Mouse (Mus musculus) layer of hippocampus, adult 2 months (tissue): ENCODE measurements at regions not wholly inside any gene's neighbourhood (a gene's known extent, or its start where the extent isn't known, plus 50 kb on each side); places are given as distances from the start of the nearest gene placed in this dataset.
A peak's percentile ranks its signal among the peaks of the same experiment; 100 is the strongest.
"Not testable (repeated sequence)": the region's sequence is repeated elsewhere in the genome, so short reads cannot be mapped to it uniquely, and the experiment has no call there.

Source experiments
- DNase-seq, 2 experiments: peaks; one replicate each; pipeline ENCODE4 v3.0.0; 2022; ENCODE audit warnings: low spot score in 2 of 2
- H3K27ac ChIP-seq: fragments of 200-600 bp; 2 replicates; pipeline ENCODE4 v1.8.1; 2022
- H3K4me3 ChIP-seq: fragments of 200-600 bp; 2 replicates; pipeline ENCODE4 v1.8.1; 2022; ENCODE audit warnings: mild to moderate bottlenecking
- CTCF ChIP-seq: fragments of 200-600 bp; conservative IDR thresholded peaks from 2 replicates; pipeline ENCODE4 v1.8.1; 2022; ENCODE audit warnings: antibody characterized with exemption, mild to moderate bottlenecking, moderate library complexity

DNA sequence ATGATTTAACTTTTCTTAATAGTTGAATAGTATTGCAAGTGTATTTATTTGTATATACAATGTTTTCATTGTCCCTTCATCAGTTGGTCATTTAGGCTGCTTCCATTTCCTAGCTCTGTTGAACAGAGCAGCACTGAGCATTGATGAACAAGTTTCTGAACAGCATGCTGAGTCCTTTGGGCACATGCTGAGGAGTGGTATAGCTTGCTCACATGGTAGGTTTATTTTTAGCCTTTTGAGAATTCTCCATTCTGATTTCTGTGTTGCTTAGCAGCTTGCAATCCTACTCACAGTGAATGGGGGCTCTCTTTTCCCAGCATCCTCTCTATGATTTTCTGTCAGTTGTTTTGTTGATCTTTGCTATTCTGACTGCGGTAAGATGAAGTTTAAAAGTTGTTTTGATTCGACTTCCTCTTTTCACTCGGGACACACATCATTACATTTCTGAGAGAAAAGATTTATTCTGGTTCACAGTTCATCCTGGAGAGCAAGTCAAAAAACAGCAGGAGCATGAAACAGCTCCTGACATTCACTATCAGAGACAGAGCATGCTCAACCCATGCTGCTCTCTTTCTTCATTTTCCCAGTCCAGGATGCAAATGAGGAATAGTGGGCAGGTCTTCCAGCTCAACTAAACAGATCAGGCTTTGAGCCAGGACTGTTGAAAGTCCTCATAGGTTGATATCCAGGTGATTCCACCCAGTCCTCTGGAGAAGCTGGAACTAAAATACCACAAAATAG is 413.1 kb downstream of the Gm37988 start:
- Histone ChIP-seq H3K4me3 (no peak overlapping the region), H3K27ac (no peak overlapping the region)
- TF ChIP-seq CTCF, result no peak
- no peak for DNase-seq

DNA sequence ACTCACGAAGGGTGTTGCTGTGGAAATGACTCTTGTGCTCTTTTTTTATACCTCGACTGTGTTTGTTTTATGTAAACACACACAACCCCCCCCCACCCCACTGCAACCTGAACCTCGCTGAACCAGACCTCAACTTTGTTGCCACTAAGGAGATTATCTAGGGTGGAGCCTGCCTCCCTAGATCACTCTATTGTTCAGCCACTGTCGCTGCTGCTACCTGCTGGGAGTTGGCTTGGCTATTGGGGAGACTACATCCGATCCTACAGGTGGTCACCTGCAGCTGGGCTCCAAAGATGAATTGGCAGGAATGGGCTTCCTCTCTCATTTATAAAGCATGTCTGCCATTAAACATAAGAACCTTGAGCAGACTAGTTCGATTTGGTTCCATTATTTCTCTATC is 420.2 kb downstream of the Gm37988 start:
- no peak overlapping the region for H3K27ac ChIP-seq
- no peak for DNase-seq
- TF ChIP-seq CTCF, result no peak
- no peak overlapping the region for H3K4me3 ChIP-seq

DNA sequence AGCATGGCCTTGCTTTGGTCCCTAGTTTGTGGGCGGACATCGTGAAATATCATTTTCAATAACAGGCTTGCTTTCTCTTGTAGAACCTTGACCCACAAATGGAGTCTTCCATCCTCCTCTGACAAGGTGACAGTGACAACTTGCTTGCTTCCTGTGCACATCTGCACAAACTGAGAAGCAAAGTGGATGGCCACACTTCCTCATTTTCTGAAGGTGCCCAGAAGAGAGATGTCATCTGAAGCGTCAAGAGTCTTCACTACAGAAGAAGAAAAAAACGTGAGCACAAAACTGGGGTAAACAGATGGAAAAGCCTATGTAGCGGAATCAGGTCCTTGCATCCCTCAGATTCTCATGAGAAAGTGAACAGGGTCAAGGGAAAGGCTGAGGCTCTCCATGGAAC is 423.5 kb downstream of the Gm37988 start:
- no peak overlapping the region for H3K27ac ChIP-seq
- no peak overlapping the region for H3K4me3 ChIP-seq
- DNase-seq, result no peak
- TF ChIP-seq CTCF, result no peak

DNA sequence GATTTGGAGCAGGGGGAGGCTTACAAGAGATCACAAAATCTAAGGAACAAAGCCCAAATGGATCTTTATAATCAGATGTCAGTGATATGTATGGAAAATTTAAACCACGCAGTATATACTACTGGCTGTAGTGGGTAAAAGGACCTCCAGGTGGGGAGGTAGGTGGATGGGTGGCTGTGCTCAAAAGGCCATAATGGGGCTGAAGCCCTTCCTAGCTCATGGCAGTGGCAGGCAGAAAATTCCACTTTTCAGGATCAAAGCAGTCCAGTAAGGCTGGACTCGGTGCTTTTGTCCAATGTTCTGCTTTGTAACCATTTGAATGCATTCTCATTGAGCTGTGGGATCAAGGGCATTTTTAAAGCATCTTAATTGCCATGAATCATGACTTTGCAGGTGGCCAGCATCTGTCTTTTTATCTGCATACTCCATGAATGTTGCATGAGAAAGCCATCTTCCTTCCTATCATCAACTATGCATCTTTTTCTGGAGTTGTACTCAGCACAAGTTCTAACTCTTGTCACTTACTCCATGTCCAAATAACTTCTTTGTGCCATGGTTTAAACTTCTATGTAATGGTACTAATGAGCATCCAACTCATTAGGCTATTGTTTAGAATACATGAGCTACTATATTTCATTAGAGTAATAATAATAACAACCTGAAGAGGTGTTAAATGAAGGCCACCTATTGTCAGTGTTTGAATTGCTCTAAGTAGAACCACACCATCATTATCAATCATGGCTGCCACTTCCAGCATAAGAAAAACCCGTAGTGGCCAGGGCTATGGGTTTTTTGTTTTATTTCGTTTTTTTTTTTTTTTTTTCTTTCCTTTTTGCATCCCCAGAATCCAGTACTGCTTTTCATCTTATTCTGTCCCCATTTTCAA is 424.5 kb downstream of the Gm37988 start:
- no peak for TF ChIP-seq CTCF
- H3K27ac ChIP-seq, result no peak overlapping the region

DNA sequence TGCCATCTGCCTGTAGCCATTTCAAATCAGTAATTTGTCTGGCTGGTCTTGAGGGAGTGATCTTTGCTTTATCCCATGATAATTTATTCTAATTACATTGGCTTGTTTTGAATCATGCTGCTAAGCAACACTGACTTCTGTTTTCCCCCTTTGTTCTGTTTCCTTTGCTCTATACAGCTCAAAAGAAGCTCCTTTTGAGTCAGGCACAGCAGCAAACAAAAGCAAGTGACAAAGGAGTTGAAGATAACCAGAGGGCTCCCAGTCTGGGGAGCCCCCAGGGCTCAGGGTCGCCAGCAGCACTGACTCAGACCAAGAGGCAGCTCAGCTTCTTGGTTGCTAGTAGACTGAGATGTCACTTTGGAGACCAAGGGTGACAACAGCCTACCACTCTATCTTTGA is 425.2 kb downstream of the Gm37988 start:
- no peak for DNase-seq
- TF ChIP-seq CTCF, result no peak
- Histone ChIP-seq H3K27ac (no peak overlapping the region), H3K4me3 (no peak overlapping the region)

More for the DNA sequence above, 424.5 kb downstream of the Gm37988 start:
- no peak overlapping the region for H3K4me3 ChIP-seq
- no peak for DNase-seq

DNA sequence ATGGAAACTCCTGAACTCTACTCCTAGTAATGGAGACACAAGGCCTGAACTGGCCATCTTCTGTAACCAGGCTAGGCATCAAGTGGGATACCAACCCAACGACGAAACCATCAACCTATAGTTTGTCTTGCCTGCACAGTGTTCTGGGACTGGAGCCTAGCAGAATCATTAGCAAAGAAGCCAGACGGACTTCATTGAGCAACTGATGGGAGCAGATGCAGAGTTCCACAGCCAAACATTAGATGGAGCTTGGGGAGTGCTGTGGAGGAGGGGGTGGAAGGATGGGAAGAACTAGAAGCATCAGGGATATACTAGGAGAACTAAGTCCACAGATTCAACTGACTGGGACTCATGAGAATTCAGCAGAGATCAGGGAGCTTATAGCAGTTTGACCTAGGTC is 435.5 kb downstream of the Gm37988 start:
- no peak overlapping the region for H3K4me3 ChIP-seq
- no peak for TF ChIP-seq CTCF
- peak overlapping the region; percentile 58; the same call in 1 of the 2 replicates for H3K27ac ChIP-seq
- peak; percentile 66 to 82 for DNase-seq

DNA sequence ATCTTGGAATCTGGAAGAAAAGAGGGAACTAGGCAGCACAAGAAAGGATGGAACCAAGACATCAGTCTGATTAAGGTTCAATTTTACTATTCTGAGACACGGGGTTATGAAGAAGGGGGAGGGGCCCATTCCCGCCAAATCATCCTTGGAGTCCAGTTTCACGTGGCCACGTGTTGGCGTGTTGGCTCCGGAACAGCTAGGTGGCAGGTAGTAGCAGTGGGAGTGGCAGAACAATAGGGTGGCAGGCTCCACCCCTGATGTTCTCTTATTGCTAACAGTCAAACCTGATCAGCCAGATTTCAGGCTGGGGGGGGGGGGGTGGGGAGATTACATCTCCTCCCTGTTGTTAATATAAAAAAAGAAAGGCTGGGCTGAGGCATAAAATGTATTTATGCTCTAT is 453.2 kb downstream of the Gm37988 start:
- H3K27ac ChIP-seq, H3K4me3 ChIP-seq, DNase-seq: not testable (repeated sequence)

DNA sequence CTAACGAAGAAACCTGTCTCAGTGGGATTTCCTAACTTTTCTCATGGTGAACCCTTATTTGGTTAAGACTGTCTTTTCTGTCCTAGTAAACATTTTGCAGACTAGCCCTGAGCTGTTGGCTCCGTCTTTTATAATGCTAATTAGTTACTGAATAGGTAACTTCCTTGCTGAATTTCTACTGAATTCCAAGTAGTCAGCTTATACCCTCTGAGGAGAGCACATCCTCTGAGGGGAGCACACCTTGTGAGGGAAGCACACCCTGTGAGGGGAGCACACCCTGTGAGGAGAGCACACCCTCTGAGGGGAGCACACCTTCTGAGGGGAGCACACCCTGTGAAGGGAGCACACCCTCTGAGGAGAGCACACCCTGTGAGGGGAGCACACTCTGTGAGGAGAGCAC is 453.6 kb downstream of the Gm37988 start:
- H3K27ac ChIP-seq, DNase-seq, H3K4me3 ChIP-seq: not testable (repeated sequence)

DNA sequence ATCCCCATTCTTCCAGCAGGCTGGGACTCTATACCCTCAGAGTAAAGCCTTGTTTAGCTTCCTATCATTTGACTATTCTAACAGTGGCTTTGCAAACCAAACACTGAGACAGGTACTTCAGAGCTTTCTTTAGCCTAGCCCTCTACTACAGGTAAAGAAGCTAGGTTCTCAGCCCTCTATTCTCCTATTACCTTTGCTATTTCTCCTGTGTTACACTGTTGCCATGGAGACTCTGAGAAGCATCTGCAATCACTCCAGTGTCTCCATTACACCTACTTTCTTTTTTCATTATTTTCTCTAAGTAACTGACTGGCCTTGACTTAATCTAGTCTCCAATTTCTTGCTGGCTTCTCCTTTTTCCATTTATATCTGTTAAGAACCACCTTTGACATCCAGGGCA is 466.2 kb downstream of the Gm37988 start:
- TF ChIP-seq CTCF, result no peak
- Histone ChIP-seq H3K4me3 (no peak overlapping the region), H3K27ac (no peak overlapping the region)
- no peak for DNase-seq

DNA sequence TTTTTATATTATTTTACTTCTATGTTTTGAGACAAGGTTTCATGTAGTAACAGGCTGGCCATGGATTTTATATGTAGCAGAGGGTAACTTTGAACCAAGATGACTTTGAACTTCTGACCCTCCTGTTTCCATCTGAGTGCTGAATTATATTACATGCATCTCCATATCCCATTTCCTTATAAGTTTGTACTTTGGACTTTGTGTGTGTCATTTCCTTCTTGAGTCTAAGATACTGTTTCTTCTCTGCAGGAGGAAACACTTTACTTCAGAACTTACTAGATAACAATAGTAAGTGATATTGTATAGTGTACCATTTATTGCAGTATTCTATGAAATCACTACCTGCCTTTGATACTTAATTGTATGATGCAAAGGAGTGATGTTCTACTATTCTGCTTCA is 486.9 kb downstream of the Gm37988 start:
- H3K27ac ChIP-seq, result no peak overlapping the region
- DNase-seq, result no peak
- TF ChIP-seq CTCF, result no peak
- H3K4me3 ChIP-seq, result no peak overlapping the region

DNA sequence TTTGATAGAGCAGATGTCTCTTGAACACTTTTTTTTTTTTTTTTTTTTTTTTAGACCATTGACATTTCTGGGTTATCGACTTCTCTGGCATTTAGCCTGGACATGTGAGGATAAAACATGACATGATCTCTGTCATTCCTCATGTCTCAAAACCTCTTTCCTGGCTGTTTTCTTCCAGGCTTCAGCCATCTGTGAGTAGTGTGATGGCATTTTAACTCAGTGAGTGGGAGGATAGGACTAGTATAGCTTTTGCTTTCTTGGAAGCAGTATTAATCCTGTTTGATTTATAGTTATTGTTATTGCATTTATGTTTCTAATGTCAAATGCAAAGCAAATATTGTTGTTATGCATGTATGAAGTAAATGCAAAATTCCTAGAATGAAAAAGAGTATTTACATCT is 489.9 kb downstream of the Gm37988 start:
- TF ChIP-seq CTCF, result no peak
- H3K4me3 ChIP-seq, result no peak overlapping the region
- no peak for DNase-seq
- no peak overlapping the region for H3K27ac ChIP-seq

DNA sequence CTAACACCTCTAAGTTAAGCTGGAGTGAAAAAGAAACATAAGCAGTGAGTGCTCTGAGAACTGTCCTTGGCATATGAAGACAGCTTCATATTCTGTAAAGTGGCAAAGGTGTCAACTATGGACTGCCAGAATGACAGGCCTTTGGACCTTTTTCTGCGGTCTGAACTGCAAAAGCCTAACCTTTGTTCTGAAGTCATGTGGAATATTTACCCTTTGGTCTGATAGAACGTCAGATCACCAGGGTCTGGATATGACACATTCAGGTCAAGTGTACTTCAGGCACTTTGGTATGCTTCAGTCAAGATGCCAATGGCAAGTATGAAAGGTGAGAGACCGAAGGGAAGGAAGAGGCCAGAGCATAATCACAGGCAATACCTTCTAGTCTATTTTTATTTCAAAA is 504.0 kb downstream of the Gm37988 start:
- Histone ChIP-seq H3K27ac (no peak overlapping the region), H3K4me3 (no peak overlapping the region)
- no peak for DNase-seq
- no peak for TF ChIP-seq CTCF

DNA sequence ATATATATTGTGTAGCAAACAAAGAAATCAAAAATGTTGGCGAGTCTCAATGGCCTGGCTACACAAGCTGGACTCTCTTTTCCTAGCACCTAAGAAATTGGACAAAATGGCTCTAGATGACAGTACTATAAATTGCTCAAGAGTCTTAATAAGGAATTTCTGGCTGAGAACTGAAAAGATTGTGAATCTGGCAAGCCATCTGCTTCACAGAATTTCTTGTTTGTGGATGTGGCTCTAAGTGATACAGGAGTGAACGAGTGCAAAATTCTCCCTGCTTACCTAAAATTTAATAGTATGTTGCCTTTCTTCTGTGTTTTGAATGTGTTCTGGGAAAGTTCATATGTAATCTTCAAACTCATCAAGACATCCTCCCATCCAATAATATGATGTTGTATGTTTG is 508.1 kb downstream of the Gm37988 start:
- no peak overlapping the region for H3K4me3 ChIP-seq
- DNase-seq, result peak in 1 of 2 experiments; percentile 52
- peak overlapping the region; percentile 62 for H3K27ac ChIP-seq
- no peak for TF ChIP-seq CTCF

DNA sequence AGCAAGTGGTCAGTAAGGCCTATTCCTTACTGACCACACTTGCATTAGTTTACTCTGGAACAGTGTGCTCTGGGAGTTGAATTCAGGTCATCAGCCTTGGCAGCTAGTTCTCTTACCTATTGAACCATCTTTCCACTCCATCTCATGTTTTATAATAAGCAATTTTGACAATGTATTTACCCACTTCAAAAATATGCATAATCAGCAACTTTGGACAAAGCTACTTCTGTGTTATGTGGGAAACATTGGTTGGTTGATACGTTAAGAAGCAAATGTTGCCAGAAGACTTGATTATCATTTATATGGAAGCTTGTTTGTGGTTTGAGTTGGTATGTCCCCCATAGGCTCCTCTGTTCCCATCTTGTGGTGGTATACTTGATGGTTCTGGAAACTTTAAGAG is 509.4 kb downstream of the Gm37988 start:
- Histone ChIP-seq H3K4me3 (no peak overlapping the region), H3K27ac (no peak overlapping the region)
- no peak for DNase-seq
- TF ChIP-seq CTCF, result no peak
